Mouse (Mus musculus) A20 (cell line): ENCODE measurements around the gene Hnrnpul1.
A peak's percentile ranks its signal among the peaks of the same experiment; 100 is the strongest.

Source experiments
- DNase-seq: peaks from one replicate; pipeline ENCODE4 v3.0.0-alpha.2; 2011; ENCODE audit warnings: low read depth, low spot score

The Hnrnpul1 gene

GRCm38 (mm10) chr7:25719761-25720610, 34.6 kb downstream of the Hnrnpul1 start:
- DNase-seq, result peak; percentile 66

- DNase-seq, result peak; percentile 97
Measured at GRCm38 (mm10) chr7:25718788-25719417, 35.7 kb downstream of the Hnrnpul1 start, which contains the start of gene Ccdc97. Gene Ccdc97, minus strand, starts transcription at chr7:25719088.

GRCm38 (mm10) chr7:25717478-25717877, 37.1 kb downstream of the Hnrnpul1 start:
- no peak for DNase-seq

- DNase-seq, result no peak
Measured at GRCm38 (mm10) chr7:25715731-25716271, 38.8 kb downstream of the Hnrnpul1 start.

GRCm38 (mm10) chr7:25714581-25714980, 40.0 kb downstream of the Hnrnpul1 start:
- no peak for DNase-seq

- DNase-seq, result no peak
Measured at GRCm38 (mm10) chr7:25712801-25713200, 41.8 kb downstream of the Hnrnpul1 start.

- DNase-seq, result peak; percentile 25
Measured at GRCm38 (mm10) chr7:25711731-25712197, 42.8 kb downstream of the Hnrnpul1 start.

GRCm38 (mm10) chr7:25711165-25711564, 43.4 kb downstream of the Hnrnpul1 start:
- DNase-seq, result peak; percentile 40

- DNase-seq, result no peak
Measured at GRCm38 (mm10) chr7:25710519-25711130, 43.9 kb downstream of the Hnrnpul1 start.

GRCm38 (mm10) chr7:25709961-25710360, 44.6 kb downstream of the Hnrnpul1 start:
- no peak for DNase-seq

- no peak for DNase-seq
Measured at GRCm38 (mm10) chr7:25707581-25708292, 46.8 kb downstream of the Hnrnpul1 start.

GRCm38 (mm10) chr7:25706578-25707170, 47.9 kb downstream of the Hnrnpul1 start:
- DNase-seq, result peak; percentile 75

GRCm38 (mm10) chr7:25705801-25706251, 48.7 kb downstream of the Hnrnpul1 start:
- DNase-seq, result peak; percentile 19

- no peak for DNase-seq
Measured at GRCm38 (mm10) chr7:25704716-25705364, 49.7 kb downstream of the Hnrnpul1 start.

GRCm38 (mm10) chr7:25703793-25704494, 50.6 kb downstream of the Hnrnpul1 start:
- DNase-seq, result no peak

- peak; percentile 33 for DNase-seq
Measured at GRCm38 (mm10) chr7:25702350-25702749, 52.2 kb downstream of the Hnrnpul1 start.

GRCm38 (mm10) chr7:25700732-25701131, 53.8 kb downstream of the Hnrnpul1 start:
- DNase-seq, result no peak

- DNase-seq, result no peak
Measured at GRCm38 (mm10) chr7:25699851-25700250, 54.7 kb downstream of the Hnrnpul1 start.

- no peak for DNase-seq
Measured at GRCm38 (mm10) chr7:25694104-25694503, 60.5 kb downstream of the Hnrnpul1 start.

GRCm38 (mm10) chr7:25690051-25690450, 64.5 kb downstream of the Hnrnpul1 start:
- no peak for DNase-seq
